Mouse (Mus musculus) MEL (cell line): ENCODE data around the gene Mrps18b. TPM values are rescaled to one million over a fixed set of nuclear protein-coding genes. Genes with fewer than 3 reads are reported as not detected.

Experiments used
- DNase-seq: peaks from one replicate; pipeline ENCODE4 v3.0.0; 2011; ENCODE audit warnings: low read depth, low spot score
- H3K27ac ChIP-seq: 2 replicates; pipeline ENCODE4 v1.5.1; 2012; ENCODE audit warnings: low read depth, mild to moderate bottlenecking, control low read depth, low read length, moderate library complexity; ENCODE audit not compliant: control insufficient read depth
- H3K27me3 ChIP-seq, 2 experiments: fragments of 150-350 bp in 1 of 2; sonication (generic) in 1 of 2; 2 replicates each; pipeline ENCODE4 v1.6.1; 2012; ENCODE audit warnings: low read length in 2 of 2, mild to moderate bottlenecking in 2 of 2, improper control_type of control experiment in 1 of 2, moderate library complexity in 1 of 2; ENCODE audit not compliant: insufficient read depth in 2 of 2, control insufficient read depth in 1 of 2
- H3K36me3 ChIP-seq, 2 experiments: 2 replicates each; pipeline ENCODE4 v1.6.1; 2012 to 2014; ENCODE audit warnings: low read length in 2 of 2, improper control_type of control experiment in 1 of 2, inconsistent platforms in 1 of 2, mild to moderate bottlenecking in 1 of 2; ENCODE audit not compliant: insufficient read depth in 2 of 2, control insufficient read depth in 1 of 2
- H3K4me1 ChIP-seq, 2 experiments: fragments of 150-350 bp in 1 of 2; sonication (generic) in 1 of 2; 2 replicates each; pipeline ENCODE4 v1.6.1; 2012; ENCODE audit warnings: low read length in 2 of 2, improper control_type of control experiment in 1 of 2, mild to moderate bottlenecking in 1 of 2; ENCODE audit not compliant: insufficient read depth in 2 of 2, control insufficient read depth in 1 of 2
- H3K4me3 ChIP-seq, 2 experiments: fragments of 150-350 bp in 1 of 2; sonication (generic) in 1 of 2; 2 replicates each; pipeline ENCODE4 v1.5.1; 2012; ENCODE audit warnings: low read depth in 2 of 2, low read length in 2 of 2, mild to moderate bottlenecking in 2 of 2, moderate library complexity in 2 of 2, control low read depth in 1 of 2, improper control_type of control experiment in 1 of 2; ENCODE audit not compliant: control insufficient read depth in 1 of 2, insufficient read depth in 1 of 2
- H3K79me2 ChIP-seq: 2 replicates; pipeline ENCODE4 v1.6.1; 2012; ENCODE audit warnings: mild to moderate bottlenecking, low read length, moderate library complexity; ENCODE audit not compliant: control insufficient read depth, poor library complexity, insufficient read depth
- H3K9ac ChIP-seq: 2 replicates; pipeline ENCODE4 v1.6.1; 2012; ENCODE audit warnings: low read depth, mild to moderate bottlenecking, control low read depth, low read length, moderate library complexity; ENCODE audit not compliant: control insufficient read depth, poor library complexity, severe bottlenecking
- H3K9me3 ChIP-seq: fragments of 150-350 bp; sonication (generic); replicated peaks from 2 replicates; pipeline ENCODE4 v1.6.1; 2012; ENCODE audit warnings: mild to moderate bottlenecking, low read length, improper control_type of control experiment, moderate library complexity; ENCODE audit not compliant: insufficient read depth
- BHLHE40 ChIP-seq: IDR thresholded peaks from 2 replicates; pipeline ENCODE4 v1.6.1; 2012; ENCODE audit warnings: low read depth, mild to moderate bottlenecking, inconsistent platforms, low read length, improper control_type of control experiment, borderline replicate concordance
- CHD2 ChIP-seq: IDR thresholded peaks from 2 replicates; pipeline ENCODE4 v1.6.1; 2011; ENCODE audit warnings: low read length, improper control_type of control experiment
- CTCF ChIP-seq, 3 experiments: IDR thresholded peaks in 2 of 3; conservative IDR thresholded peaks in 1 of 3; 2 replicates each; pipeline ENCODE4 v1.5.1; 2011 to 2012; ENCODE audit warnings: low read length in 3 of 3, low read depth in 2 of 3, mild to moderate bottlenecking in 2 of 3, improper control_type of control experiment in 1 of 3, inconsistent platforms in 1 of 3, mixed read lengths in 1 of 3, moderate library complexity in 1 of 3; ENCODE audit not compliant: control insufficient read depth in 1 of 3, insufficient read depth in 1 of 3, poor library complexity in 1 of 3, severe bottlenecking in 1 of 3
- E2F4 ChIP-seq: IDR thresholded peaks from 2 replicates; pipeline ENCODE4 v1.6.1; 2011; ENCODE audit warnings: low read depth, low read length, improper control_type of control experiment, borderline replicate concordance
- ELF1 ChIP-seq: IDR thresholded peaks from 2 replicates; pipeline ENCODE4 v1.6.1; 2014; ENCODE audit warnings: low read depth, mild to moderate bottlenecking, inconsistent platforms, low read length, improper control_type of control experiment, moderate library complexity
- EP300 ChIP-seq, 2 experiments: IDR thresholded peaks; 2 replicates each; pipeline ENCODE4 v1.6.1; 2011; ENCODE audit warnings: improper control_type of control experiment in 2 of 2, low read length in 2 of 2, low read depth in 1 of 2, mild to moderate bottlenecking in 1 of 2
- HCFC1 ChIP-seq: IDR thresholded peaks from 2 replicates; pipeline ENCODE4 v1.6.1; 2012; ENCODE audit warnings: low read depth, mild to moderate bottlenecking, inconsistent platforms, low read length, improper control_type of control experiment, moderate library complexity
- JUND ChIP-seq: IDR thresholded peaks from 2 replicates; pipeline ENCODE4 v1.6.1; 2011; ENCODE audit warnings: low read depth, mild to moderate bottlenecking, improper control_type of control experiment, low read length
- KAT2A ChIP-seq: conservative IDR thresholded peaks from 2 replicates; pipeline ENCODE4 v1.6.1; 2012; ENCODE audit warnings: low read depth, low read length, improper control_type of control experiment, inconsistent platforms
- MAFK ChIP-seq: IDR thresholded peaks from 2 replicates; pipeline ENCODE4 v1.6.1; 2011; ENCODE audit warnings: low read depth, mild to moderate bottlenecking, low read length, improper control_type of control experiment, borderline replicate concordance
- MAX ChIP-seq: IDR thresholded peaks from 2 replicates; pipeline ENCODE4 v1.6.1; 2011; ENCODE audit warnings: low read length, improper control_type of control experiment
- MAZ ChIP-seq: IDR thresholded peaks from 2 replicates; pipeline ENCODE4 v1.6.1; 2012; ENCODE audit warnings: low read depth, mild to moderate bottlenecking, inconsistent platforms, low read length, improper control_type of control experiment
- MYB ChIP-seq: IDR thresholded peaks from 2 replicates; pipeline ENCODE4 v1.6.1; 2011; ENCODE audit warnings: mild to moderate bottlenecking, low read depth, low read length, improper control_type of control experiment
- NELFE ChIP-seq: IDR thresholded peaks from 2 replicates; pipeline ENCODE4 v1.6.1; 2011; ENCODE audit warnings: low read depth, low read length, improper control_type of control experiment
- POLR2A ChIP-seq, 2 experiments: IDR thresholded peaks; 2 replicates each; pipeline ENCODE4 v1.6.1; 2011 to 2012; ENCODE audit warnings: low read length in 2 of 2, mild to moderate bottlenecking in 2 of 2, control low read depth in 1 of 2, improper control_type of control experiment in 1 of 2, low read depth in 1 of 2, moderate library complexity in 1 of 2; ENCODE audit not compliant: control insufficient read depth in 1 of 2, insufficient read depth in 1 of 2, poor library complexity in 1 of 2
- POLR2AphosphoS5 ChIP-seq: IDR thresholded peaks from 2 replicates; pipeline ENCODE4 v1.6.1; 2012; ENCODE audit warnings: low read depth, borderline replicate concordance, mild to moderate bottlenecking, inconsistent platforms, low read length, moderate library complexity, mixed read lengths
- RAD21 ChIP-seq: IDR thresholded peaks from 2 replicates; pipeline ENCODE4 v1.6.1; 2011; ENCODE audit warnings: mild to moderate bottlenecking, low read depth, low read length, improper control_type of control experiment
- RCOR1 ChIP-seq: IDR thresholded peaks from 2 replicates; pipeline ENCODE4 v1.6.1; 2012; ENCODE audit warnings: low read depth, mild to moderate bottlenecking, inconsistent platforms, low read length, improper control_type of control experiment
- TCF12 ChIP-seq: IDR thresholded peaks from 2 replicates; pipeline ENCODE4 v1.6.1; 2014; ENCODE audit warnings: low read depth, mild to moderate bottlenecking, inconsistent platforms, low read length, improper control_type of control experiment, moderate library complexity
- UBTF ChIP-seq: IDR thresholded peaks from 2 replicates; pipeline ENCODE4 v1.6.1; 2012; ENCODE audit warnings: low read depth, mild to moderate bottlenecking, inconsistent platforms, low read length, improper control_type of control experiment, moderate library complexity, borderline replicate concordance; ENCODE audit not compliant: insufficient read depth
- USF2 ChIP-seq, 2 experiments: IDR thresholded peaks; 2 replicates each; pipeline ENCODE4 v1.6.1; 2011 to 2012; ENCODE audit warnings: improper control_type of control experiment in 2 of 2, low read length in 2 of 2, borderline replicate concordance in 1 of 2, inconsistent platforms in 1 of 2, low read depth in 1 of 2, mild to moderate bottlenecking in 1 of 2; ENCODE audit not compliant: insufficient read depth in 1 of 2
- ZKSCAN1 ChIP-seq: IDR thresholded peaks from 2 replicates; pipeline ENCODE4 v1.6.1; 2012; ENCODE audit warnings: low read depth, mild to moderate bottlenecking, inconsistent platforms, low read length, improper control_type of control experiment, moderate library complexity
- polyA plus RNA-seq, 2 experiments: library from polyadenylated mRNA; stranded (reverse) in 1 of 2; unstranded in 1 of 2; fragments of >175 nt in 1 of 2; fragments of >200 nt in 1 of 2; gene quantifications; 2 replicates each; pipeline versions ENCODE4 v1.2.1 to v1.2.4; 2012; ENCODE audit warnings: low replicate concordance in 2 of 2, low read depth in 1 of 2; ENCODE audit not compliant: insufficient read length in 2 of 2, insufficient read depth in 1 of 2, missing spikeins in 1 of 2
- total RNA-seq: library from RNA; depleted of rRNA; stranded (reverse); fragments of 300-350 nt; gene quantifications from 2 replicates; pipeline ENCODE4 v1.2.3, GENCODE M21; 2012

Gene Mrps18b
- total and polyA plus RNA-seq, 3 experiments, result 179 to 239 TPM; not detected in 1

DNA sequence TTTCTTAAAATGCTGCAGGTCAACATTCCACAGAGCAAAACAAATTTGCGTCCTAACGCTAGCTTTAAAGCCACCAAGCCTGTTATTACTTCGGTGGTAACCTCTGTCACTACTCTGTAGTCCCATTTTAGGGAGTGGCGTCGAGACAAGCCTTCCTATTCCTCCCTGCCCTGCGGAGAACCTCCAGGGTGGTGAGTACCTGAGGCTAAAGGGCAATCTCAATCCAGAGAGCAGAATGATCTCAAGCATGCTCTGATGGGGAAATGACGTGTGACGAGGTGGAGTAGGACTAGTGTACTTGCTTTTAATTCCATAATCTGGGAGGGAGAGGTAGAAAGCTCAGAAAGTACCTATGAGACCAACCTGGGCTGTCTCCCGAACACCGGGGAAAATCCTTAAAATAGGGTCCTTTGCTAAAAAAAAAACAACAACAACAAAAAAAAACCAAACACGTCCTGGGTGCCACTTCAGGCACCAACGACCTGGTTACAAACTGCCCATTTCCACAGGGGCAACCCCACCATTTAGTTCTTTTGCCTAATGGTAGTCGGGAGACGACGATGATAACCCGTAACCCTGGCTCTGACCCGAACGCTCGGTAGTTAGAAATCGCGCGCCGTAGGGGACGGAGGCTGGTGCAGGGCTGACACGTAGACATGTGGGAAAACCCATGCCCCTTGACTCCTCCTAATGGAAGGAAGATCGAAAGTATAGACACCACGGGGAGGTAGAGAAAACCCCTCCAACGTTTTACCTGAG lies 472 bp downstream of the Mrps18b start:
- peak overlapping the region; percentile 91 for H3K9ac ChIP-seq
- H3K4me1 ChIP-seq, result peaks cover 4 to 23% of the 10 kb centered on the region in 2 experiments
- peaks cover 0 to 27% of the 10 kb centered on the region in 2 experiments for H3K36me3 ChIP-seq
- peaks cover 53% of the 10 kb centered on the region for H3K79me2 ChIP-seq
- H3K4me3 ChIP-seq, result peak overlapping the region; percentile 79 to 82
- peak; percentile 79 for DNase-seq
- H3K27me3 ChIP-seq, result no peaks in the 10 kb centered on the region
- H3K27ac ChIP-seq, result peak overlapping the region; percentile 94
- H3K9me3 ChIP-seq, result no peaks in the 10 kb centered on the region
- peak in 1 of 2 experiments; percentile 37; a peak in 1 of 4 replicates for TF ChIP-seq POLR2A (IDR thresholded peaks at IDR 0.05; ENCODE audit: control insufficient read depth in 1 of 2, insufficient read depth in 1 of 2, low read depth in 1 of 2, low read length in 2 of 2, poor library complexity in 1 of 2)
- TF ChIP-seq E2F4, result no peak

- H3K4me3 ChIP-seq, result peak overlapping the region; percentile 79 to 82
- no peaks in the 10 kb centered on the region for H3K9me3 ChIP-seq
- peaks cover 50% of the 10 kb centered on the region for H3K79me2 ChIP-seq
- H3K9ac ChIP-seq, result peak overlapping the region; percentile 91
- DNase-seq, result peak; percentile 33
- peaks cover 0 to 19% of the 10 kb centered on the region in 2 experiments; a peak in 2 of 4 replicates for H3K4me1 ChIP-seq
- H3K36me3 ChIP-seq, result peaks cover 0 to 22% of the 10 kb centered on the region in 2 experiments
- no peak overlapping the region for H3K27ac ChIP-seq
- TF ChIP-seq POLR2AphosphoS5 (no peak), ZKSCAN1 (no peak), CTCF (IDR thresholded peaks at IDR 0.05 in 2 of 3, conservative IDR thresholded peaks at IDR 0.05 in 1 of 3; ENCODE audit: control insufficient read depth in 1 of 3, insufficient read depth in 1 of 3, low read depth in 2 of 3, low read length in 3 of 3, poor library complexity in 1 of 3, severe bottlenecking in 1 of 3) (0 out of 6 replicates have a peak, but pooled peaks of 2 of the 3 experiments have one; percentile 6 to 24), MAZ (no peak), EP300 (IDR thresholded peaks at IDR 0.05; ENCODE audit: low read depth in 1 of 2, low read length in 2 of 2) (no peak)
- H3K27me3 ChIP-seq, result no peaks in the 10 kb centered on the region
Measured at GRCm38 (mm10) chr17:35914975-35915374, 1.2 kb downstream of the Mrps18b start.

DNA sequence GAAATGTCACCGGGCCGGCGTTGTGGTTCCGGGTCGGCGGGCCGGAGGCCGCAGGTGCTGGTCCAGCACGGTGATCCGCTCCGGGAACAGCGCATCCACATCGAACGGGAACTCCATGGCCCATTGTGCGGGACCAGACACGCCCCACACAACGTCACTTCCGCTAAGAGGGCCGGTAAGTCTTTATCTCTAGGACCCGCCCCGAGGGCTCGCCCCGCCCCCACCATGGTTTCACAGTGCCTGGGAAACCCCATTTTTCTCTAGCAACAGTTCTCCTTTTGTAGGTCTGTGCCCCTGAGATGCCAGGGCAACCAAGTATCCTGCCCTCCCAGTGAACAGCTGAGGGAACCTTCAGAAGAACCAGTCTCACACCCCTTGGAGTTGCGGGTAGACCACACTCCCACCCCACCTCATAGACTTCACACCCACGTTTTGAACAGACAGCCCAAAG lies 6.2 kb downstream of the Mrps18b start, which contains the start of gene Atat1:
TSS of gene Atat1 (minus strand) at position 157 of the 451 bp plus-strand sequence.
- peak within 1 kb of the TSS; percentile 79 for H3K27ac ChIP-seq
- peaks cover 0 to 20% of the 10 kb centered on the region in 2 experiments; a peak in 2 of 4 replicates for H3K4me1 ChIP-seq
- peak; percentile 96 for DNase-seq
- H3K4me3 ChIP-seq, result peak within 1 kb of the TSS; percentile 71 to 95
- peak within 1 kb of the TSS; percentile 75 for H3K9ac ChIP-seq
- peaks cover 23% of the 10 kb centered on the region for H3K79me2 ChIP-seq
- no peaks in the 10 kb centered on the region for H3K9me3 ChIP-seq
- H3K27me3 ChIP-seq, result no peaks in the 10 kb centered on the region
- peaks cover 1 to 17% of the 10 kb centered on the region in 2 experiments for H3K36me3 ChIP-seq
- TF ChIP-seq MAFK (no peak), NELFE (peak; percentile 64), BHLHE40 (0 out of 2 replicates have a peak, but pooled peaks have one; percentile 52), ELF1 (peak; percentile 61; the same call in 1 of the 2 replicates), USF2 (IDR thresholded peaks at IDR 0.05; ENCODE audit: borderline replicate concordance in 1 of 2, insufficient read depth in 1 of 2, low read depth in 1 of 2, low read length in 2 of 2) (no peak), MYB (peak; percentile 43; the same call in 1 of the 2 replicates), POLR2A (IDR thresholded peaks at IDR 0.05; ENCODE audit: control insufficient read depth in 1 of 2, insufficient read depth in 1 of 2, low read depth in 1 of 2, low read length in 2 of 2, poor library complexity in 1 of 2) (peak; percentile 63 to 83; a peak in 3 of 4 replicates), UBTF (no peak), MAX (no peak), RCOR1 (no peak), TCF12 (peak; percentile 56), HCFC1 (peak; percentile 78), POLR2AphosphoS5 (no peak), JUND (no peak), KAT2A (no peak; the same call in 1 of the 2 replicates), RAD21 (no peak), CHD2 (peak; percentile 59)
